Mouse (Mus musculus) ES-Bruce4 (cell line): ENCODE results near the gene Ltbp2.

Source experiments
- CTCF ChIP-seq: IDR thresholded peaks from one replicate; pipeline ENCODE4 v1.8.1; 2011; ENCODE audit warnings: low read depth, low read length
- EP300 ChIP-seq: IDR thresholded peaks from 2 replicates; pipeline ENCODE4 v1.6.1; 2011; ENCODE audit warnings: low read depth, low read length; ENCODE audit not compliant: insufficient read depth
- POLR2A ChIP-seq: IDR thresholded peaks from one replicate; pipeline ENCODE4 v1.8.1; 2011; ENCODE audit warnings: low read length; ENCODE audit not compliant: insufficient read depth

DNA sequence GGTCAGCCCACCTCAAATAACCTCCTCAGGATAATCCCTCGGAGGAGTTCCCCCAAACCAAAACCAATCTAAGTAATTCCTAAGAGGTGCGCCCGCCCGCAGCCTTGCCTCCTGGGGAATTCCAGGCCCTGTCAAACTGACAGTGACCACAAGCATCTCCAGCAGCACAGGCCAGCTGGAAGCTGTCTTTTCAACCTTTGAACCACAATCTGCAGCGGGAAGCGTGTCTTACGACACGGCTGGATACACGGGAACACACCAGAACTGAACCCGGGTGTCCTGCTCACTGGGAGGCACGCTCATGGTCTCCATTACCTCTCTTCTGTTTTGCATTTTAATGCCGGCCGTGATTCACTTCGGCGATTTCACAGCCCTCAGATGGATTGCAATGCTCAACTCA, 14.0 kb upstream of the Ltbp2 start:
- no peak for TF ChIP-seq CTCF
- no peak for TF ChIP-seq POLR2A
- TF ChIP-seq EP300, result no peak
